Mouse (Mus musculus) intestine, embryonic 14.5 days (tissue): ENCODE measurements at regions not wholly inside any gene's neighbourhood (a gene's known extent, or its start where the extent isn't known, plus 50 kb on each side); places are given as distances from the start of the nearest gene placed in this dataset.

Experiments used
- ATAC-seq: fragments of 200-750 bp; cut with Nextera tagmentation; replicated peaks from 2 replicates; pipeline ENCODE4 v1.8.0; 2017; ENCODE audit warnings: low read depth, moderate number of reproducible peaks, moderate TSS enrichment, moderate library complexity; ENCODE audit not compliant: low FRiP score, low TSS enrichment
- DNase-seq: peaks from one replicate; pipeline ENCODE4 v3.0.0-alpha.2; 2018; ENCODE audit warnings: low spot score
- H3K27ac ChIP-seq: fragments of 300-500 bp; sonication (generic); 2 replicates; pipeline ENCODE4 v1.5.1; 2014; ENCODE audit warnings: low read depth, mild to moderate bottlenecking, control low read depth
- H3K27me3 ChIP-seq: fragments of 300-500 bp; sonication (generic); replicated peaks from 2 replicates; pipeline ENCODE4 v1.6.1; 2014; ENCODE audit warnings: low read length, control low read depth; ENCODE audit not compliant: control insufficient read depth, insufficient read depth
- H3K36me3 ChIP-seq: fragments of 300-500 bp; sonication (generic); 2 replicates; pipeline ENCODE4 v1.6.1; 2014; ENCODE audit warnings: low read length, control low read depth; ENCODE audit not compliant: control insufficient read depth, insufficient read depth
- H3K4me1 ChIP-seq: fragments of 300-500 bp; sonication (generic); replicated peaks from 2 replicates; pipeline ENCODE4 v1.6.1; 2014; ENCODE audit warnings: low read length, control low read depth, mixed read lengths; ENCODE audit not compliant: control insufficient read depth, insufficient read depth
- H3K4me2 ChIP-seq: fragments of 300-500 bp; sonication (generic); 2 replicates; pipeline ENCODE4 v1.6.1; 2014; ENCODE audit warnings: low read length
- H3K4me3 ChIP-seq: fragments of 300-500 bp; sonication (generic); 2 replicates; pipeline ENCODE4 v1.5.1; 2014; ENCODE audit warnings: low read depth, low read length, control low read depth, mixed read lengths
- H3K9ac ChIP-seq: fragments of 300-500 bp; sonication (generic); 2 replicates; pipeline ENCODE4 v1.6.1; 2014; ENCODE audit warnings: mild to moderate bottlenecking, low read length
- H3K9me3 ChIP-seq: fragments of 300-500 bp; sonication (generic); 2 replicates; pipeline ENCODE4 v1.6.1; 2016; ENCODE audit warnings: low read length, control low read depth; ENCODE audit not compliant: control insufficient read depth
- WGBS: fragments of 180-500 bp; shearing (Covaris S2); extraction: QIAGEN DNeasy Blood & Tissue Kit; methylation state at CpG from one replicate; pipeline ENCODE4 v1.1.7; 2014; 5-methylcytosine and 5-hydroxymethylcytosine counted together

DNA sequence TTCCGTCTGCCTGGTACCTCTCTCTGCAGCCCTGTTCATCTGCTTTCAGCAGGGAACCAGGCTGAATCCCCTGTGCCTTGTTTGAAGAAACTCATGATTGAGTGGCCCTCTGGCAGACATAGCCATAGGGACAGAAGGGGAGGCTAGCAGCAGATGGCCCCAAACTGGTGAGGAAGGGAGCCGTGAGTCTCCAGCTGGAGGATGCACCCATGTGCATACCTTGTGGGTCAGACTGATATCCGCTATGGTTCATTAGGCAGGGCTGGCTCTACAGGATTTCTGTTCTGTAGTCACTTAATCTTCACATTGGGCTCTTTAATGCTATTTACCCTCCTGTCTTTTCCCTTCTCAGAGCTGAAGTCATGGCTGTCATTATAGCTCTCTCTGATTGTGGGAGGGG lies 175.9 kb upstream of the Mocs1 start:
- no peak for ATAC-seq
- DNase-seq, result no peak
- H3K4me1 ChIP-seq, result peaks cover 6% of the 10 kb centered on the region; the same call in 1 of the 2 replicates
- H3K27me3 ChIP-seq, result no peaks in the 10 kb centered on the region
- WGBS, result 64% methylated on average over 3 of the region's 3 CpGs
- H3K36me3 ChIP-seq, result no peaks in the 10 kb centered on the region
- H3K4me2 ChIP-seq, result no peak overlapping the region
- H3K4me3 ChIP-seq, result no peak overlapping the region
- H3K9ac ChIP-seq, result no peak overlapping the region
- H3K9me3 ChIP-seq, result no peaks in the 10 kb centered on the region
- no peak overlapping the region for H3K27ac ChIP-seq

- ATAC-seq (no peak), DNase-seq (no peak)
- Histone ChIP-seq H3K4me1 (no peaks in the 10 kb centered on the region), H3K36me3 (no peaks in the 10 kb centered on the region), H3K4me2 (no peak overlapping the region), H3K27ac (no peak overlapping the region), H3K27me3 (no peaks in the 10 kb centered on the region), H3K9me3 (no peaks in the 10 kb centered on the region), H3K4me3 (no peak overlapping the region), H3K9ac (no peak overlapping the region)
These were observed 169.7 kb upstream of the Mocs1 start for GRCm38 (mm10) chr17:49258496-49258895.

- WGBS, result 44% methylated on average over 4 of the region's 4 CpGs
- H3K4me1 ChIP-seq, result no peaks in the 10 kb centered on the region
- H3K9ac ChIP-seq, result no peak overlapping the region
- no peaks in the 10 kb centered on the region for H3K27me3 ChIP-seq
- H3K27ac ChIP-seq, result no peak overlapping the region
- H3K36me3 ChIP-seq, result no peaks in the 10 kb centered on the region
- no peak overlapping the region for H3K4me3 ChIP-seq
- no peak overlapping the region for H3K4me2 ChIP-seq
- H3K9me3 ChIP-seq, result no peaks in the 10 kb centered on the region
- ATAC-seq (no peak), DNase-seq (no peak)
These were observed 165.8 kb upstream of the Mocs1 start for GRCm38 (mm10) chr17:49262394-49262793.

- ATAC-seq, result no peak
- Histone ChIP-seq H3K9ac (no peak overlapping the region), H3K4me1 (0 out of 2 replicates have a peak, but pooled peaks cover 3% of the 10 kb centered on the region), H3K4me3 (no peak overlapping the region), H3K9me3 (no peaks in the 10 kb centered on the region), H3K36me3 (no peaks in the 10 kb centered on the region), H3K4me2 (no peak overlapping the region), H3K27ac (no peak overlapping the region), H3K27me3 (no peaks in the 10 kb centered on the region)
- WGBS, result 84% methylated on average over 4 of the region's 4 CpGs
- DNase-seq, result no peak
These were observed 161.8 kb upstream of the Mocs1 start for GRCm38 (mm10) chr17:49266343-49266742.

GRCm38 (mm10) chr17:49269943-49270342 lies 158.2 kb upstream of the Mocs1 start:
- Histone ChIP-seq H3K4me1 (0 out of 2 replicates have a peak, but pooled peaks cover 3% of the 10 kb centered on the region), H3K4me2 (no peak overlapping the region), H3K4me3 (no peak overlapping the region), H3K36me3 (no peaks in the 10 kb centered on the region), H3K27me3 (no peaks in the 10 kb centered on the region), H3K9me3 (no peaks in the 10 kb centered on the region), H3K9ac (no peak overlapping the region), H3K27ac (no peak overlapping the region)
- ATAC-seq (no peak), DNase-seq (no peak)
- 64% methylated on average over 7 of the region's 7 CpGs for WGBS

DNA sequence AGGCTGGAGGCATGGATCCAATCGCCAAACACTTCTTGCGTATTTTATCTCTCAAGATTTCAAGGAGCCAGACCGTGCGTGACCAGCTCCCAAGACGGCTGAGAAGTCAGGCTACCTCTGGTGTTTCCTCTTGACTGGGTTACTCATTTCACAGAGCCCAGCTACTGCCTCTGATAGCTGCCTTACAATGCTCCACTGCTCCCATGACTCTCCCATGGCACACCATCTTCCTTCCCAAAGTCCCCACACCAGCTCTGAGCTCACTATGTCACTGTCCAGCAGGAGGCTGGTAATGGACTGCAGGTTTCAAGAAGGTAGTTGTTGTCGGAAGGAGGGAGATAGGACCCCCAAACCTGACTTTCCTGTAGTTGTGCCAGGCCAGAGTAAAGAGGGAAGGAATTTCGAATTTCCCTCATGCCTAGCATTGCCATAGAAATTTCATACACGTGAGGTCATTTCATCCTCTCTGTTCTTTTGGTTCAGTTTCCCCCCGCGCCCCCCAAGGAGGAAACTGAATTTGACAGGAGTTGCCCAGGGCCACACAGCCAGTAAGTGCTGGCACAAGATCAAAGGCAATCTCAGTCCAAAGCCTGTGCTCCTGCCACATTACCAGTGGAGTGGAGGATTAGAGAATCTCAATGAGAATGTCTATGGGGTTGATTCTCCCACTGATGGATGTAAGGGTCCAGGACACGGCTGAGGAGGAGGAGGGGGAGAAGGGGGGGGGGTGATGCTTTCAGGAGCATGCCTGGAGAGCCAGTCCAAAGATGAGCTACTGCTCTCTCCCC lies 155.3 kb upstream of the Mocs1 start:
- ATAC-seq (no peak), DNase-seq (no peak)
- Histone ChIP-seq H3K4me3 (no peak overlapping the region), H3K4me1 (0 out of 2 replicates have a peak, but pooled peaks cover 3% of the 10 kb centered on the region), H3K4me2 (no peak overlapping the region), H3K9me3 (no peaks in the 10 kb centered on the region), H3K9ac (no peak overlapping the region), H3K27me3 (no peaks in the 10 kb centered on the region), H3K36me3 (no peaks in the 10 kb centered on the region), H3K27ac (no peak overlapping the region)
- WGBS, result 82% methylated on average over 10 of the region's 11 CpGs

DNA sequence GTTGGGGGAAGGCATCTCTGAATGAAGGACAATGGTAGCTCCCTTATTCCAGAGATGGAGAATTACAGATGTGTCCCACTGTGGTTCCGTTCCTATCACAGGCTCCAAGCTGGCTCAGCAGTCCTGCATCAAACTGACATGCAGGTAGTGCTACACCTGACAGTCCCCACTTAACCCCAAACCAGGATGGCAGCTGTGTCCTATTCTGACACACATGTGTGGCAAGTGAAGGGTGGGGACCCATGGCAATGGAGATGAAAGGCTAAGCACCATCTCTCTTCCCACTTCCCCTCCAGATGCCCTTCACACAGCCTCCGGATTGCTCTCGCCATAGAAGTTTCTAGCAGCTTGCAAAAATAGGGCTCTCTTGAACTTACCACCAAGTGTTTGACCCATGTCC lies 153.2 kb upstream of the Mocs1 start:
- Histone ChIP-seq H3K9me3 (no peaks in the 10 kb centered on the region), H3K4me2 (no peak overlapping the region), H3K27me3 (no peaks in the 10 kb centered on the region), H3K4me3 (no peak overlapping the region), H3K36me3 (no peaks in the 10 kb centered on the region), H3K27ac (no peak overlapping the region), H3K9ac (no peak overlapping the region), H3K4me1 (peaks cover 16% of the 10 kb centered on the region; the same call in 1 of the 2 replicates)
- DNase-seq, result no peak
- 96% methylated on average over 3 of the region's 3 CpGs for WGBS
- no peak for ATAC-seq

GRCm38 (mm10) chr17:49275421-49275820 lies 152.7 kb upstream of the Mocs1 start:
- Histone ChIP-seq H3K9me3 (no peaks in the 10 kb centered on the region), H3K4me1 (peaks cover 16% of the 10 kb centered on the region; the same call in 1 of the 2 replicates), H3K27ac (no peak overlapping the region), H3K36me3 (no peaks in the 10 kb centered on the region), H3K27me3 (no peaks in the 10 kb centered on the region), H3K4me2 (no peak overlapping the region), H3K9ac (no peak overlapping the region), H3K4me3 (no peak overlapping the region)
- ATAC-seq (no peak), DNase-seq (no peak)
- WGBS, result 91% methylated on average over 2 of the region's 2 CpGs

DNA sequence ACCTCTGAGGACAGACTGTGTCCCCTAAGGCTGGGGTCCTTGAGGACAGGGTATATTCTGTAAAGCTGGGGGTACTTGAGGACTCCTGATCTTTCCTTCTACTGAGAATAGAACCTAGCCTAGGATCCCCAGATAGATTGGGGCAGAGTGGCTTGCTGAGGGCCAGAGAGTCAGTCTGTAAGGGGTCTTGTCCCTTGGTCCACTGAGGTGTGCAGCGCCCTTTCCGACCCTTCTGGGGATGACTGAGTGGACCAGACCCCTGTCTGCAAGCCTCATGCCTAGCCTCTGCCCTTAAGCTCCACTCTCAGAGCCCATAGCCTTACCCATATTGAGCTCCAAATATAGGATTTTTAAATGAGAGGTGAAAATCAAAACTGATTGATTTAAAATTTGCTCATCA lies 152.2 kb upstream of the Mocs1 start:
- ATAC-seq (no peak), DNase-seq (no peak)
- H3K9me3 ChIP-seq, result no peaks in the 10 kb centered on the region
- no peak overlapping the region for H3K9ac ChIP-seq
- H3K36me3 ChIP-seq, result no peaks in the 10 kb centered on the region
- H3K27ac ChIP-seq, result no peak overlapping the region
- 94% methylated on average over 2 of the region's 2 CpGs for WGBS
- H3K4me3 ChIP-seq, result no peak overlapping the region
- H3K27me3 ChIP-seq, result no peaks in the 10 kb centered on the region
- H3K4me1 ChIP-seq, result peaks cover 16% of the 10 kb centered on the region; the same call in 1 of the 2 replicates
- no peak overlapping the region for H3K4me2 ChIP-seq
